Mouse (Mus musculus): Measurements from ENCODE around the gene Hpse2. TPM values are rescaled to one million over a fixed set of nuclear protein-coding genes. Genes with fewer than 3 reads are reported as not detected.
A peak's percentile ranks its signal among the peaks of the same experiment; 100 is the strongest.

Gene Hpse2
- 4.1 and 4.3 TPM in 2 replicates for polyA plus RNA-seq (2014; fragmentation: Nextera tagmentation; extraction: Ambion mirVana)

- WGBS = 4% methylated on average over 18 of the region's 18 CpGs
- Histone ChIP-seq H3K4me3 (ENCODE audit: low read depth, low read length) (peak within 1 kb of the TSS; percentile 49), H3K9ac (ENCODE audit: low read depth, low read length) (peak within 1 kb of the TSS; percentile 72), H3K36me3 (ENCODE audit: control insufficient read depth, insufficient read depth, low read length) (no peaks in the 10 kb centered on the region), H3K27ac (replicated peaks; ENCODE audit: low read depth, low read length) (peak within 1 kb of the TSS; percentile 89), H3K27me3 (replicated peaks; ENCODE audit: control insufficient read depth, insufficient read depth, low read length) (peaks cover 52% of the 10 kb centered on the region), H3K4me2 (ENCODE audit: low read depth, low read length) (peak within 1 kb of the TSS; percentile 74), H3K9me3 (ENCODE audit: control insufficient read depth, low read length) (no peaks in the 10 kb centered on the region), H3K4me1 (ENCODE audit: control insufficient read depth, insufficient read depth, low read length) (peaks cover 3% of the 10 kb centered on the region; the same call in 1 of the 2 replicates)
- DNase-seq (ENCODE audit: low spot score) (peak; percentile 78), ATAC-seq (ENCODE audit: low read depth) (0 out of 2 replicates have a peak, but pooled peaks have one; percentile 47)
Measured at GRCm38 (mm10) chr19:43388017-43388904, at the start of gene Hpse2. Gene Hpse2 (minus strand): TSS chr19:43388355.

GRCm38 (mm10) chr19:43427446-43428224, 39.5 kb upstream of the Hpse2 start:
- ATAC-seq (ENCODE audit: low read depth) = no peak
- WGBS = 88% methylated on average over 24 of the region's 24 CpGs

GRCm38 (mm10) chr19:43424082-43424481, 35.9 kb upstream of the Hpse2 start:
- no peak overlapping the region for H3K4me2 ChIP-seq (ENCODE audit: low read depth, low read length)

More at GRCm38 (mm10) chr19:43427446-43428224, 39.5 kb upstream of the Hpse2 start:
- H3K4me1 ChIP-seq (ENCODE audit: control insufficient read depth, insufficient read depth, low read length) = no peaks in the 10 kb centered on the region
- H3K27ac ChIP-seq (replicated peaks; ENCODE audit: low read depth, low read length) = no peak overlapping the region
- no peak overlapping the region for H3K9ac ChIP-seq (ENCODE audit: low read depth, low read length)
- no peak overlapping the region for H3K4me2 ChIP-seq (ENCODE audit: low read depth, low read length)
- H3K9me3 ChIP-seq (ENCODE audit: control insufficient read depth, low read length) = no peaks in the 10 kb centered on the region
- H3K36me3 ChIP-seq (ENCODE audit: control insufficient read depth, insufficient read depth, low read length) = no peaks in the 10 kb centered on the region
- no peaks in the 10 kb centered on the region for H3K27me3 ChIP-seq (replicated peaks; ENCODE audit: control insufficient read depth, insufficient read depth, low read length)
- no peak for DNase-seq (ENCODE audit: low spot score)
- no peak overlapping the region for H3K4me3 ChIP-seq (ENCODE audit: low read depth, low read length)

GRCm38 (mm10) chr19:43420506-43420905, 32.4 kb upstream of the Hpse2 start:
- H3K4me2 ChIP-seq (ENCODE audit: low read depth, low read length) = no peak overlapping the region
- WGBS = 76% methylated on average over 3 of the region's 3 CpGs
- ATAC-seq (ENCODE audit: low read depth) (no peak), DNase-seq (ENCODE audit: low spot score) (no peak)
- H3K27ac ChIP-seq (replicated peaks; ENCODE audit: low read depth, low read length) = no peak overlapping the region
- no peaks in the 10 kb centered on the region for H3K36me3 ChIP-seq (ENCODE audit: control insufficient read depth, insufficient read depth, low read length)
- no peaks in the 10 kb centered on the region for H3K27me3 ChIP-seq (replicated peaks; ENCODE audit: control insufficient read depth, insufficient read depth, low read length)
- no peaks in the 10 kb centered on the region for H3K4me1 ChIP-seq (ENCODE audit: control insufficient read depth, insufficient read depth, low read length)
- no peak overlapping the region for H3K4me3 ChIP-seq (ENCODE audit: low read depth, low read length)
- H3K9me3 ChIP-seq (ENCODE audit: control insufficient read depth, low read length) = no peaks in the 10 kb centered on the region
- no peak overlapping the region for H3K9ac ChIP-seq (ENCODE audit: low read depth, low read length)

More at GRCm38 (mm10) chr19:43424082-43424481, 35.9 kb upstream of the Hpse2 start:
- 78% methylated on average over 2 of the region's 2 CpGs for WGBS
- Histone ChIP-seq H3K27ac (replicated peaks; ENCODE audit: low read depth, low read length) (no peak overlapping the region), H3K27me3 (replicated peaks; ENCODE audit: control insufficient read depth, insufficient read depth, low read length) (no peaks in the 10 kb centered on the region), H3K4me1 (ENCODE audit: control insufficient read depth, insufficient read depth, low read length) (no peaks in the 10 kb centered on the region), H3K9me3 (ENCODE audit: control insufficient read depth, low read length) (no peaks in the 10 kb centered on the region), H3K36me3 (ENCODE audit: control insufficient read depth, insufficient read depth, low read length) (no peaks in the 10 kb centered on the region), H3K4me3 (ENCODE audit: low read depth, low read length) (no peak overlapping the region), H3K9ac (ENCODE audit: low read depth, low read length) (no peak overlapping the region)
- ATAC-seq (ENCODE audit: low read depth) (no peak), DNase-seq (ENCODE audit: low spot score) (no peak)

GRCm38 (mm10) chr19:43415565-43415964, 27.4 kb upstream of the Hpse2 start:
- no peaks in the 10 kb centered on the region for H3K9me3 ChIP-seq (ENCODE audit: control insufficient read depth, low read length)
- ATAC-seq (ENCODE audit: low read depth) (peak; percentile 30; the same call in 1 of the 2 replicates), DNase-seq (ENCODE audit: low spot score) (peak; percentile 62)
- 47% methylated on average over 2 of the region's 2 CpGs for WGBS
- no peaks in the 10 kb centered on the region for H3K4me1 ChIP-seq (ENCODE audit: control insufficient read depth, insufficient read depth, low read length)
- H3K4me3 ChIP-seq (ENCODE audit: low read depth, low read length) = no peak overlapping the region
- H3K4me2 ChIP-seq (ENCODE audit: low read depth, low read length) = no peak overlapping the region
- H3K9ac ChIP-seq (ENCODE audit: low read depth, low read length) = no peak overlapping the region
- no peaks in the 10 kb centered on the region for H3K36me3 ChIP-seq (ENCODE audit: control insufficient read depth, insufficient read depth, low read length)
- no peak overlapping the region for H3K27ac ChIP-seq (replicated peaks; ENCODE audit: low read depth, low read length)
- no peaks in the 10 kb centered on the region for H3K27me3 ChIP-seq (replicated peaks; ENCODE audit: control insufficient read depth, insufficient read depth, low read length)

GRCm38 (mm10) chr19:43407181-43407580, 19.0 kb upstream of the Hpse2 start:
- DNase-seq (ENCODE audit: low spot score) = no peak
- no peaks in the 10 kb centered on the region for H3K9me3 ChIP-seq (ENCODE audit: control insufficient read depth, low read length)
- WGBS = 13% methylated on average over 1 of the region's 1 CpGs

GRCm38 (mm10) chr19:43396327-43396726, 8.2 kb upstream of the Hpse2 start:
- no peaks in the 10 kb centered on the region for H3K36me3 ChIP-seq (ENCODE audit: control insufficient read depth, insufficient read depth, low read length)
- H3K4me3 ChIP-seq (ENCODE audit: low read depth, low read length) = no peak overlapping the region
- DNase-seq (ENCODE audit: low spot score) (peak; percentile 68), ATAC-seq (ENCODE audit: low read depth) (no peak)
- H3K9ac ChIP-seq (ENCODE audit: low read depth, low read length) = no peak overlapping the region
- 2% methylated on average over 4 of the region's 4 CpGs for WGBS
- H3K27me3 ChIP-seq (replicated peaks; ENCODE audit: control insufficient read depth, insufficient read depth, low read length) = no peaks in the 10 kb centered on the region
- no peak overlapping the region for H3K27ac ChIP-seq (replicated peaks; ENCODE audit: low read depth, low read length)
- no peaks in the 10 kb centered on the region for H3K4me1 ChIP-seq (ENCODE audit: control insufficient read depth, insufficient read depth, low read length)
- no peaks in the 10 kb centered on the region for H3K9me3 ChIP-seq (ENCODE audit: control insufficient read depth, low read length)
- no peak overlapping the region for H3K4me2 ChIP-seq (ENCODE audit: low read depth, low read length)

More at GRCm38 (mm10) chr19:43407181-43407580, 19.0 kb upstream of the Hpse2 start:
- Histone ChIP-seq H3K27me3 (replicated peaks; ENCODE audit: control insufficient read depth, insufficient read depth, low read length) (no peaks in the 10 kb centered on the region), H3K4me3 (ENCODE audit: low read depth, low read length) (no peak overlapping the region), H3K4me1 (ENCODE audit: control insufficient read depth, insufficient read depth, low read length) (no peaks in the 10 kb centered on the region), H3K27ac (replicated peaks; ENCODE audit: low read depth, low read length) (no peak overlapping the region), H3K4me2 (ENCODE audit: low read depth, low read length) (no peak overlapping the region), H3K36me3 (ENCODE audit: control insufficient read depth, insufficient read depth, low read length) (no peaks in the 10 kb centered on the region), H3K9ac (ENCODE audit: low read depth, low read length) (no peak overlapping the region)
- ATAC-seq (ENCODE audit: low read depth) = no peak

- Histone ChIP-seq H3K9ac (ENCODE audit: low read depth, low read length) (peak overlapping the region; percentile 72), H3K4me3 (ENCODE audit: low read depth, low read length) (peak overlapping the region; percentile 49), H3K27ac (replicated peaks; ENCODE audit: low read depth, low read length) (peak overlapping the region; percentile 89), H3K9me3 (ENCODE audit: control insufficient read depth, low read length) (no peaks in the 10 kb centered on the region), H3K27me3 (replicated peaks; ENCODE audit: control insufficient read depth, insufficient read depth, low read length) (peaks cover 55% of the 10 kb centered on the region), H3K4me1 (ENCODE audit: control insufficient read depth, insufficient read depth, low read length) (peaks cover 3% of the 10 kb centered on the region; the same call in 1 of the 2 replicates), H3K36me3 (ENCODE audit: control insufficient read depth, insufficient read depth, low read length) (no peaks in the 10 kb centered on the region), H3K4me2 (ENCODE audit: low read depth, low read length) (peak overlapping the region; percentile 74)
- no peak for DNase-seq (ENCODE audit: low spot score)
- 2% methylated on average over 14 of the region's 14 CpGs for WGBS
- ATAC-seq (ENCODE audit: low read depth) = no peak
Measured at GRCm38 (mm10) chr19:43387071-43387770, 934 bp downstream of the Hpse2 start.
